Mouse (Mus musculus) cerebellum, postnatal 25 days (tissue): ENCODE results near the gene Gm10642.

ENCODE experiments used
- DNase-seq, 2 experiments: peaks; one replicate each; pipeline ENCODE4 v3.0.0; 2021; ENCODE audit warnings: mixed read lengths in 2 of 2

The Gm10642 gene

DNA sequence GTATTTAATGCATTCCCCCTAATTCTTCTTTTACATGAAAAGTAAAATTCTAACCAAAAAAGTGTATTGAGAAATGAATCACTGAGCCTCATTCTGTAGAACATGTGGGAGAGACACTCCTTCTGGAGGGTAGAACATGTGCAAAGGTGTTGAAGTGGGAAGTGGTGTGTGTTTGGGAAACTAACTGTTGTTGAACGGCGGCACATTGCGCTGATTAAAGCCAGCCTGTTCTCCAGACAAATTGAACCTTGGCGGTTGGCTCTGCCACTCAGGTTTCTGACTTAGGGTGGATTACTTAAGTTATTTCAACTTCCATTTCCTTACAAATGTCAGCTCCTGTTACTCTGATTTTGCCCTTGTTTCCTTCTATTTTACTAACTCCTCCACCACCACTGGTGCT is 17.6 kb downstream of the Gm10642 start:
- DNase-seq = no peak

DNA sequence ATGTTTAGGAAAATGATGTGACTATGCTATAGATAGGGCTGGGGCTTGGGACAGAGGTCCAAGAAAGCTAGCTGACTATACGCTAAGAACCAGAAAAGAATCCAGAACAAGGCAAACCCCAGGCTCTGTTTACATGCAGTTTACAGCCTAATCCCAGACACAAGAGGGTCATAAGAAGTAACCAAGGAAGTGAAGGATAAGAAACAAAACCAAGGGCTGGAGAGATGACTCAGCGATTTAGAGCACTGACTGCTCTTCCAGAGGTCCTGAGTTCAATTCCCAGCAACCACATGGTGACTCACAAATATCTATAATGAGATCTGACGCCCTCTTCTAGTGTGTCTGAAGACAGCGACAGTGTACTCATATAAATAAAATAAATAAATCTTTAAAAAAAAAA is 19.1 kb downstream of the Gm10642 start:
- no peak for DNase-seq

DNA sequence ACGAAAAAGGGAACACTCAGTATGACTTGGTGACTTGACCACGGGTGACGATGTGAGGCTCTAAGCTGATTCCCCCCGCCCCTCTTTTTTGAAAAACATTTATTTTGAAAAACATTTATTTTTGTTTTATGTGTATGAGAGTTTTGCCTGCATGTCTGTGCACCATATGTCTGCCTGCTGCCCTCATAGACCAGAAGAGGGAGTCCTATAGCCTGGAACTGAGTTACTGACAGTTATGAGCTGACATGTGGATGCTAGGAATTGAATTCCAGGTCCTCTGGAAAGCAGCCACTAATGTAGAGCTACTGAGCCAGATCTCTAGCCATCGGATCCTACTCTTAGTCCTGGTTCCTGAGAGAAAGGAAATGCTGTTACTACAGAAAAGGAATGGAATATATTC is 19.9 kb downstream of the Gm10642 start:
- no peak for DNase-seq

DNA sequence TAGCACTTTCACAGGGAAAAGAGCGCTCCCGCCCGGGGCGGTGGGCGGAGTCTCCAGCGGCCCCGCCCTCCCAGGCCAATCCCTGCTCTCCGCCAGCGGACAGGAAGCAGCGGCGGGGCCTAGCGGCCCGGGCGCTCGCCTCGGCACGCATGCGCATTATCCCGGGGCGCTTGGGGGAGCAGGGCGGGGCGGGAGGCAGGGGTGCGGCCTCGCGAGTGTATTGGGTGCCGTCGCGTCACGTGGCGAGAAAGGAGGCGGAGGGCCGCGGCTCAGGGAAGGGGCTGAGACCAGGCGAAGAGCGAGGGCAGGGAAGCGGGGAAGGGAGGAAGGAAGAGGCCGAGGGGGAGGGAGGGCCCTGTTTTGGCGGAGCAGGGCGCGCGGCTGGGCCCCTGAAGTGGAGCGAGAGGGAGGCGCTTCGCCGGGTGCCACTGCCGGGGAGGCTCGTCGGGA is 22.7 kb downstream of the Gm10642 start, which contains the start of gene Adam10:
Gene Adam10, plus strand, starts transcription at position 316 of the 450 bp plus-strand sequence.
- peak; percentile 99 to 100 for DNase-seq

DNA sequence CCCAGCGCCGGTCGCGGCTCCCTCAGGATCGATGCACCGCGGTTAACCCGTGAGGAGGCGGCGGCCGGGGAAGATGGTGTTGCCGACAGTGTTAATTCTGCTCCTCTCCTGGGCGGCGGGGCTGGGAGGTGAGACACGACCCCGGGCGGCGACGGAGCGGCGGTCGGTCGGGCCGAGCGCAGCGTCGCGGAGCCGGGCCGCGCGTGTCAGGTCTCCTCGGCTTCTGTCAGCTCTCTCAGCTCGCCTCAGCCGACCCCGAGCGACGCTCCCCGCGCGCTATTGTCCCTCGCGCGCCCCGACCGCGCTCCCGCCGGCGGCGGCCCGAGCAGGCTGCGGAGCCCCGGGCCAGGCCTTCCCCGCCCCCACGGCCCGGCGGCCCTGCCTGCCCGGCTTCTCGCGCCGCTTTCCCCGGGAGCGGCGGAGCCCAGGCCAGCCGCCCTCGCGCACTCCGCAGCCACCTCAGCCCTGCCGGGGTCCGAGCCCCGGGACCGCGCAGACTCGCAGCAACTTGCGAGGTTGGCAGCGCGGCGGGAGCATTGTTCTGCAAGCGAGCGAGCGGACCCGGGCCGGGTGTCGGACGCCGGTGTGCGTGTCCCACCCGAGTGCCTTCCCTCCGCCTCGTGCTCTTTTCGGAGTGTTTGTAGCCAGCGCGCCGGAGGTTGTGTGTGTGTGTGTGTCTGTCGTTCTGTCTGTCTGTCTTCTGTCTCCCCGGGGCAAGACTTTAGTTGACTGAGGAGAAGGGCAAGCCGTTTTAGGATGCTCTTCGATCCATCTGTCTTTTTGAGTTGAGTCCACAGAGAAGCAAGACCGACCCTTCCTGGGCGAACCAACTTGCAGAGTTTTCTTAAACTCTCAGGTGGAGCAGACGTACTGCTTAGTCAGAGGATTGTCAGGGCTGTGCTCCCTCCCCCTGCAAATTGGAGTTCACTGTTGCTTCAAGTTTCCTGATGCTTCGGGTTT is 23.4 kb downstream of the Gm10642 start:
- peak; percentile 73 to 74 for DNase-seq

DNA sequence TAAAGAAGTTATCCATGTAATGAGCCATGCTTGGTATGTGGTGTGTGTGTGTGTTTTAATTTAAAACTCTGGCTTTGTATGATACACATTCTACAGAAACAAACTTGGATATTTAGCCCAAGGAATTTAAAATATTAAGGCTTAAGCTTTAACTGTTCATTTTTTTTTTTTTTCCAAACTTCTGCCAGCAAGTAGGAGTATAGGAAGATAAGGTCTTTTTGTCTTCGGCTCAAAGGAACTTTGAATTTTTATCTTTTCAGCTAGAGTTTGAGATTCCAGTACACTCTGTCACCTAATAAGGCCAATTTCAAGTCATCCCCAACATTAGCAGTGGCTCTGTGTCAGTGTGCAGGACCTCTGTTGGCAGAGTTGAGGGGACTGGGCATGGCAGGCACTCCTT is 26.2 kb downstream of the Gm10642 start:
- no peak for DNase-seq

DNA sequence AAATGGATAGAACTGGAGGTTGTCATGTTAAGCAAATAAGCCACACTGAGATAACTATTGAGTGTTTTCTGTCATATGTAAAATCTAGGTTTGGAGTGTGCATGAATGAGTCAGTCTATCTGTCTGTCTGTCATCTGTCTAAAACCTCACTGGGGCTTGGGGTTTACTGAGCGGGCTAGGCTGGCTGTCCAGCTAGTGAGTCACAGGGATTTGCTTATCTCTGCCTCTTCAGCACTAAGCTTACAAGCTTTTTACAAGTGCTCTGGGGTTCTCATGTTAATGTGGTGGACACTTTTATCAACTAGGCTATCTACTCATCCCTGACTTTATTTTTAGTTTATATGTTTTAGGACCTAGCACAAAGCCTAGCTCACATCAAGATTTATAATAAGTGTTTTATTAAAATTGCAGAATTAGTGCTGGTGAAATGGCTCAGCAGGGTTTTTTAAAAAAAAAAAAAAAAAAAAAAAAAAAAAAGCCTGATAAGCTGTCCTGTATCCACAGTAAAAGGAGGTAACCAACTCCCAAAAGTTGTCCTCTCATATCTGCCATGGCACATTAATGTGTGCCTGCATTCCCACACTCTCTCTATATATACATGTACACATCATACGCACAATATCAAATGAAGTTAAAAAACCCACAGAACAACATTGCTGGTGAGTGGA is 32.4 kb downstream of the Gm10642 start:
- no peak for DNase-seq

DNA sequence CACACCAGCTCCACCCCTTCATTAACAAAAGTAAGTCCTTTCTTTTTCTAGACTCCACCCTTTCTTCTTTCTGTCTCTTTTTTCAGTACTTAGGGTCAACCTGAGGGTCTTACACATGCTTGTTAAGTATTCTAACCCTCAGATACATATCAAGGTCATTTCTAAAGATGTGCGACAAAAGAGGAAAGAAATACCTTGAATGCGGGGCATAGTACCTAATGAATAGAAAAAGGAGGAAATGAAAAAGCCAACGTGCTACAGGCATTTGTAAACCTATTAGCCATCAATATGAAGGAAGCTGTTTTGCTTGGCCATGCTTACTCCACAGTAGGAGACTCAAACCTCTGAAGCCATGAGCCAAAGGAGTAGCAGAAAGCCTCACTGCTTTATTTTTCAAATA is 33.9 kb downstream of the Gm10642 start:
- no peak for DNase-seq

DNA sequence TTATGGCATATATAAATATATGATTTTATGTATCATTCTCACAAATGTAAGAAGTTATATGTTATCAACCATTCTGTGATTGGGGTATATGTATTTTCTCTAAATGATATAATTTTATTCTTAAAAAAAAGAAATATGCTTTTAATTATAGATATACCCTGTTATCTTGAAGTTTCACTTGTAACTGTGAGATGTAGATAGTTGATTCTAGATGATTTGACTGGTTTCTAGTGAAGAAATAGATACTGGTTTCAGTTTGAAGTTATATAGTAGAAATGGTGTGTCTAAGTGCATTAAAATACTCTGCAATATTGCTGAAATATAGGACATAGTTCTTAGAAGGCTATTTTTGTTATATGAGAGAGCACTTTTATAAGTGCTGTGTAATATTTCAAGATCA is 34.5 kb downstream of the Gm10642 start:
- no peak for DNase-seq

DNA sequence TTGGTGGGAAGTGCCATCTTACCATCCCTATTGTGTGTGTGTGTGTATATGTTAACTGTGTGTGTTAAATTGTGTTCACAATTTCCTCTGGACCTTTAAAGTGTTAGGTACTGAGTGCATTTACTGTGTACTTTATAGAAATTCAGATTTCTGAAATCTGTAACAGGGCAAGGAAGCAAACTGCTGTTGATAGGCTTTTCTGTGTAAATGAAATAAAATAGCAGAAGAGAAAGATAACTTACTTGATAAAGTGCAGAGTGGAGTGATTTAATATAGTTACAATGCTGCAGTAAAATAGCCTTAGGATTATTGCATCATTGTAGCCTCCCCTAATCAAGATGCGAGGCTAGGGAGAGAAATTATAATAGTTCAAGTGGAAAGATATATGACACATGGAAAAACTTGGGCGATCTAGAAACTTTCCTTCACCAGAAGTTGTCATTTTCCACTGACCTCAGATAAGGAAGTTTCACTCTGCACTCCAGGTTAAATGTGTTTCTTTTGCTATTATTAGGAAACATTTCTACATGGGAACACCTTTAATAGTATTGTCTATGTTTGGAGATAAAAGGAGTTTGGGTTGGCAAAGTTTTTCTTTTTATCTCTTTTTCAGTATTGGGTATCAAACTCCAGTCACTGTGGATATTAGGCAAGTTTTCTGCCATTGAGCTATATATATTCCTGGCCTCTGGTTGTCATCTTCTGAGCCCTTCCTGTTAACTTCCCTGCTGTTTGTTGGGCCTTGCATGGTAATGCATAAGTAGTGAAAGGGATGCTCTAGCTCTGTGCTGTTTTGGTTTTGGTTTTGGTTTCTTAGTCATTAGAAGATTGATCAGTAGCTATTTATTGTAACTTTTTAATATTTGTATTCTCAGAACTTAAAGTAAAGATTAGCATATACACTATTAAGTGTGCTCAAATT is 36.0 kb downstream of the Gm10642 start:
- no peak for DNase-seq

DNA sequence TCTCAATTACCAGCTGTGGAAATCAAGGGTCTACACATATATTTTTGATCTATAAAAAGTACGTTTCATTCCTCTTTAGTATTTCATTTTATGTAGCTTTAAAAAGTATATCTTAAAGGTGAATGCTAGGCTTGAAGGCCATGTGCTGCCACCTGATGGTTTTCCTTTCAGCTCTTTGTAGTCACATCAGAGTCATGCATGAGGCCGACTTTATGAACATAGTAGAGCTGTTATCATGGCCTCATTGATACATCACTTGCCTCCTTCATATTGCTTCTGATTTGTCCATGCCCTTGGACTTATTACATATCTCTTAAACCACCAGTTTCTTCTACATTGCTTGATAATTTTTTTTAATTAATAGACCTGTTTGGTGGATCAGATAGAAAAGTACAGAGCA is 39.7 kb downstream of the Gm10642 start:
- DNase-seq = no peak

DNA sequence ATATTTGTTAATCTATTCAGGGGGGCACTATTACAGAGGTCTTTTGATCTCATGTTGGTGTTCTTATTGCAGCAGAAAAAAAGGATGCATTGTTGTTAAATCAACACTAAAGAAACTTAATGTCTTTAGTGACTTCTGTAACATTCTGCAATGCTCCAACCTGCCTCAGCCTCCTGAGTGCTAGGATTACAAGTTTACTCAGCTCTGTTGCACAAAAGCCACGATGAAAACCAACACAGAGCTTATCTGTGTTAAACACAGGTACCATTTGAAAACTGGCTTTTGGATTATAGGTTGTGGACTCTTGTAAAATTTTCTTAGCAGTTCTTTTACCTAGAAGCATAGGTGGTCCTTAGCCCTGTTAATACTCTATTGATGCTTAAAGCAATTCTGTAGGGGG is 42.0 kb downstream of the Gm10642 start:
- no peak for DNase-seq

DNA sequence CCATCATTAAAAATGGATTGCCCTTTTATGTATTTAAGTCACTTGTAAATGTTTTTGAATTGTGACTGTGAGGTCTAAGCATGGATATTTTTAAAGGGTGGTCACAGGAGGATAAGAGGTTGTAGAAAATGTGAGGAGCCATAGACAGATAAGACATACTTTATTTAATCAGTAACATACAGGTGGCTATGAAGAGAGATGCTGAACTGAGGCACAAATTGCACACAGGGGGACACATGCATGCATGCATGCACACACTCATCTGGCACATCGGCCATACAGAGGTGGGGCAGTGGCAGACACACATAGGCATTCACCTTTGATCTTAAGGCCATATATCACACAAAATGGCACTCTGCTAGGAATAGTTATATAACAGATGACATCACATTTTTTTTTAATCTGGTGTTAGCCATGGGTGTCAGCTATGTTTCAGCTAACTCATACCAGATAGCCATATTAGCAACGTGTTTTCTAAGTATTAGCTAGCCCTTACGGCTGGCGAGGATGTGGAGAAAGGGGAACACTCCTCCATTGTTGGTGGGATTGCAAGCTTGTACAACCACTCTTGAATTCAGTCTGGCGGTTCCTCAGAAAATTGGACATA is 47.6 kb downstream of the Gm10642 start:
- DNase-seq = no peak

DNA sequence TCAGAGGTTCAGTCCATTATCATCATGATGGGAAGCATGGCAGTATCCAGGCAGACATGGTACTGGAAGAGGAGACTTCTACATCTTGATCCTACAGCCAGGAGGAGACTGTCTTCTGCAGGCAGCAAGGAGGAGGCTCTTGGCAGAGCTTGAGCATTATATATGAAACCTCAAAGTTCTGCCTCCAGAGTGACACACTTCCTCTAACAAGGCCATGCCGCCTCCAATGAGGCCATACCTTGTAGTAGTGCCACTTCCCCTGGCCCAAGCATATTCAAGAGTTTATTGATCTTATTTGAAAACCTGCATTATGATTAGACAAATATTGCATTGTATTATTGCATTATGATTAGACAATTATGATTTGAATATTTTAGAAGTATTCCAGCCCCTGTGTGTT is 50.4 kb downstream of the Gm10642 start:
- DNase-seq = no peak
